Mouse (Mus musculus) left cerebral cortex, postnatal 25 days (tissue): Measurements from ENCODE around the gene Defa34. TPM values are rescaled to one million over a fixed set of nuclear protein-coding genes. Genes with fewer than 3 reads are reported as not detected.
"Not testable (repeated sequence)": the region's sequence is repeated elsewhere in the genome, so short reads cannot be mapped to it uniquely, and the experiment has no call there.

Experiments
- DNase-seq, 2 experiments: peaks; one replicate each; pipeline ENCODE4 v3.0.0; 2022; ENCODE audit warnings: low spot score in 2 of 2, mixed read lengths in 1 of 2
- intact Hi-C: fragments of 180-260 bp; cut with DNase I; formaldehyde crosslinking; loops from one replicate; pipeline ENCODE4 v1.15.1; 2025
- total RNA-seq, 2 experiments: library from RNA; stranded (reverse); gene quantifications; 2 replicates each; pipeline ENCODE4 v1.2.3; 2021

The Defa34 gene
- not detected for total RNA-seq

- intact Hi-C loops, DNase-seq: not testable (repeated sequence)
Observed at GRCm38 (mm10) chr8:21665497-21665896, at the start of gene Defa34. TSS of gene Defa34 (plus strand) at chr8:21665797.

DNA sequence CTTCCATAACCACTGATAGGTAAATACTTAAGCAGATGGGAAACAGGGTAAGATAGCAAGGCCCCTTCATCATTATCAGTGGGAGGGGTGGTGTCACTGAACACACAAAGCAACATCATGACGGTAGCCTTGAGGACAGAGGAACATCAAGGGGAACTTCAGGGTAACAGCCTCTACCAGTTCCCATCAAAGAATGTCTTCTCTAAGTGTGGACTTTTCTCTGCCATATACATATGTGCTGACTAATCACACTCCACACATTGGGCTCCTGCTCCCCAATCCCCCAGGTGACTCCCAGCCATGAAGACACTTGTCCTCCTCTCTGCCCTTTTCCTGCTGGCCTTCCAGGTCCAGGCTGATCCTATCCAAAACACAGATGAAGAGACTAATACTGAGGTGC, 47.7 kb upstream of the Defa34 start, which contains the start of gene Defa26:
Gene Defa26 (plus strand): TSS at position 301 of the 400 bp plus-strand sequence.
- intact Hi-C loops, DNase-seq: not testable (repeated sequence)

GRCm38 (mm10) chr8:21655480-21655879, 10.1 kb upstream of the Defa34 start, which contains the start of gene Defa17:
TSS of gene Defa17 (plus strand) at chr8:21655780.
- intact Hi-C loops, DNase-seq: not testable (repeated sequence)

DNA sequence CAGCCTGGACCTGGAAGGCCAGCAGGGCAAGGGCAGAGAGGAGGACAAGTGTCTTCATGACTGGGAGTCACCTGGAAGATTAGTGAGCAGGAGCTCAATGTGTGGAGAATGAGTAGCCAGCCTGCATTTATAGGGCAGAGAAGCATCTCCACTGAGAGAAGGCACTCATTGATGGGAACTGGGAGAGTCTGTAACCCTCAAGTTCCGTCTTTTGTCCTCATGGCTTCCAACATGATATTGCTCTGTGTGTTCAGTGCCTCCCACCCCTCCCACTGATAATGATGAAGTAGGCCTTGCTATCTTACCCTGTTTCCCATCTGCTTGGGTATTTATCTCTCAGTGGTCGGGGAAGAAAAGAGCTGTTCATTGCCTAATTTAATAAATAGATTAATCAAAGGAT, 37.9 kb downstream of the Defa34 start, which contains the start of gene AY761184:
Gene AY761184 (minus strand): TSS at position 101 of the 400 bp plus-strand sequence.
- intact Hi-C loops, DNase-seq: not testable (repeated sequence)

Other genes with a start within 250 kb of the Defa34 start
- not detected for gene Defa36, start 238.4 kb upstream of the Defa34 start, total RNA-seq
- gene Gm7849, start 209.2 kb upstream of the Defa34 start, total RNA-seq: not detected
- not detected for gene Defa20, start 156.5 kb upstream of the Defa34 start, total RNA-seq
- not detected for gene Defa32, start 136.8 kb upstream of the Defa34 start, total RNA-seq
- gene Defa37, start 100.4 kb upstream of the Defa34 start, total RNA-seq: not detected
- not detected for gene Defa28, start 82.8 kb upstream of the Defa34 start, total RNA-seq
- not detected for gene Gm7861, start 71.3 kb upstream of the Defa34 start, total RNA-seq
- gene Defa26, start 47.6 kb upstream of the Defa34 start, total RNA-seq: not detected
- not detected for gene Defa17, start 10.0 kb upstream of the Defa34 start, total RNA-seq
- not detected for gene AY761184, start 37.8 kb downstream of the Defa34 start, total RNA-seq
- not detected for gene Defa24, start 68.7 kb downstream of the Defa34 start, total RNA-seq
- gene Defb50, start 157.7 kb downstream of the Defa34 start, total RNA-seq: not detected
- not detected for gene Defb2, start 174.1 kb downstream of the Defa34 start, total RNA-seq
- gene Defb10, start 193.1 kb downstream of the Defa34 start, total RNA-seq: not detected
- not detected for gene Defb9, start 219.6 kb downstream of the Defa34 start, total RNA-seq
- gene Defb11, start 240.6 kb downstream of the Defa34 start, total RNA-seq: not detected